Mouse (Mus musculus) ES-E14 (cell line): ENCODE measurements at regions not wholly inside any gene's neighbourhood (a gene's known extent, or its start where the extent isn't known, plus 50 kb on each side); places are given as distances from the start of the nearest gene placed in this dataset.

Experiments used
- DNase-seq: peaks from one replicate; pipeline ENCODE4 v3.0.0-alpha.2; 2013; ENCODE audit warnings: low read depth, low spot score
- H3K27ac ChIP-seq: 2 replicates; pipeline ENCODE4 v1.5.1; 2012; ENCODE audit warnings: low read depth, mild to moderate bottlenecking, low read length, moderate library complexity, mixed read lengths; ENCODE audit not compliant: poor library complexity, insufficient read depth, severe bottlenecking
- H3K36me3 ChIP-seq: 2 replicates; pipeline ENCODE4 v1.6.1; 2012; ENCODE audit warnings: mild to moderate bottlenecking, low read length, moderate library complexity, mixed read lengths; ENCODE audit not compliant: control insufficient read depth, poor library complexity, insufficient read depth, severe bottlenecking
- H3K4me1 ChIP-seq, 2 experiments: fragments of 150-350 bp in 1 of 2; sonication (generic) in 1 of 2; 2 replicates each; pipeline ENCODE4 v1.6.1; 2012; ENCODE audit warnings: low read length in 2 of 2, mild to moderate bottlenecking in 1 of 2, mixed read lengths in 1 of 2; ENCODE audit not compliant: control insufficient read depth in 2 of 2, insufficient read depth in 2 of 2, poor library complexity in 1 of 2
- H3K4me3 ChIP-seq, 2 experiments: fragments of 150-350 bp in 1 of 2; sonication (generic) in 1 of 2; 2 replicates each; pipeline ENCODE4 v1.5.1; 2012; ENCODE audit warnings: low read length in 2 of 2, low read depth in 1 of 2, mild to moderate bottlenecking in 1 of 2, mixed read lengths in 1 of 2; ENCODE audit not compliant: insufficient read depth in 1 of 2, poor library complexity in 1 of 2, severe bottlenecking in 1 of 2
- H3K9ac ChIP-seq: 2 replicates; pipeline ENCODE4 v1.6.1; 2012; ENCODE audit warnings: low read depth, mild to moderate bottlenecking, low read length, mixed read lengths; ENCODE audit not compliant: poor library complexity, insufficient read depth, severe bottlenecking
- H3K9me3 ChIP-seq: fragments of 150-350 bp; sonication (generic); 2 replicates; pipeline ENCODE4 v1.6.1; 2012; ENCODE audit warnings: low read depth, mild to moderate bottlenecking, low read length; ENCODE audit not compliant: control insufficient read depth, insufficient read depth
- CHD2 ChIP-seq: IDR thresholded peaks from 2 replicates; pipeline ENCODE4 v1.6.1; 2014; ENCODE audit warnings: mild to moderate bottlenecking, low read depth, low read length, inconsistent platforms
- HCFC1 ChIP-seq: IDR thresholded peaks from 2 replicates; pipeline ENCODE4 v1.6.1; 2012; ENCODE audit warnings: low read length, inconsistent platforms, borderline replicate concordance; ENCODE audit not compliant: insufficient read depth
- MAFK ChIP-seq: IDR thresholded peaks from 2 replicates; pipeline ENCODE4 v1.6.1; 2014; ENCODE audit warnings: mild to moderate bottlenecking, low read depth, low read length, inconsistent platforms; ENCODE audit not compliant: insufficient read depth
- ZC3H11A ChIP-seq: IDR thresholded peaks from 2 replicates; pipeline ENCODE4 v1.6.1; 2012; ENCODE audit warnings: low read depth, mild to moderate bottlenecking, inconsistent platforms, low read length, borderline replicate concordance
- ZNF384 ChIP-seq: IDR thresholded peaks from 2 replicates; pipeline ENCODE4 v1.6.1; 2012; ENCODE audit warnings: low read depth, low read length, inconsistent platforms
- in situ Hi-C, 2 experiments: fragments of 600-800 bp; cut with MboI; formaldehyde crosslinking; loops; one replicate each; pipeline ENCODE4 v1.15.1; 2025; ENCODE audit warnings: low sequenced_read_pairs in 2 of 2, inconsistent platforms in 1 of 2; ENCODE audit not compliant: unreplicated experiment in 2 of 2

- Histone ChIP-seq H3K9me3 (no peaks in the 10 kb centered on the region), H3K4me1 (no peaks in the 10 kb centered on the region), H3K27ac (no peak overlapping the region), H3K36me3 (no peaks in the 10 kb centered on the region), H3K9ac (no peak overlapping the region), H3K4me3 (no peak overlapping the region)
- no peak for DNase-seq
- in situ Hi-C loops, result no loop called here
- TF ChIP-seq CHD2, result no peak
- no peak for TF ChIP-seq MAFK
- TF ChIP-seq ZNF384, result no peak
- no peak for TF ChIP-seq HCFC1
- no peak for TF ChIP-seq ZC3H11A
These were observed 89.1 kb upstream of the Syndig1 start for GRCm38 (mm10) chr2:149739886-149740285.

- no peak for DNase-seq
- no peaks in the 10 kb centered on the region for H3K9me3 ChIP-seq
- H3K27ac ChIP-seq, result no peak overlapping the region
- in situ Hi-C loops, result no loop called here
- H3K9ac ChIP-seq, result no peak overlapping the region
- H3K4me3 ChIP-seq, result no peak overlapping the region
- H3K4me1 ChIP-seq, result no peaks in the 10 kb centered on the region
- H3K36me3 ChIP-seq, result no peaks in the 10 kb centered on the region
- TF ChIP-seq ZC3H11A, result no peak
- TF ChIP-seq ZNF384, result no peak
- TF ChIP-seq HCFC1, result no peak
- TF ChIP-seq MAFK, result no peak
- TF ChIP-seq CHD2, result no peak
These were observed 86.3 kb upstream of the Syndig1 start for GRCm38 (mm10) chr2:149742661-149743060.

- DNase-seq, result no peak
- in situ Hi-C loops, result no loop called here
- TF ChIP-seq HCFC1, result no peak
- TF ChIP-seq ZNF384, result no peak
- TF ChIP-seq ZC3H11A, result no peak
- TF ChIP-seq CHD2, result no peak
- TF ChIP-seq MAFK, result no peak
These were observed 80.7 kb upstream of the Syndig1 start for GRCm38 (mm10) chr2:149748240-149748822.

GRCm38 (mm10) chr2:149759151-149759550 lies 69.9 kb upstream of the Syndig1 start:
- TF ChIP-seq ZC3H11A (no peak), HCFC1 (no peak), ZNF384 (no peak), CHD2 (no peak), MAFK (no peak)
- H3K4me3 ChIP-seq, result no peak overlapping the region
- no peaks in the 10 kb centered on the region for H3K9me3 ChIP-seq
- in situ Hi-C loops, result no loop called here
- H3K36me3 ChIP-seq, result no peaks in the 10 kb centered on the region
- DNase-seq, result no peak
- H3K9ac ChIP-seq, result no peak overlapping the region
- H3K4me1 ChIP-seq, result no peaks in the 10 kb centered on the region
- H3K27ac ChIP-seq, result no peak overlapping the region

More at GRCm38 (mm10) chr2:149748240-149748822, 80.7 kb upstream of the Syndig1 start:
- Histone ChIP-seq H3K27ac (no peak overlapping the region), H3K36me3 (no peaks in the 10 kb centered on the region), H3K9ac (no peak overlapping the region), H3K4me1 (no peaks in the 10 kb centered on the region), H3K9me3 (no peaks in the 10 kb centered on the region), H3K4me3 (no peak overlapping the region)
